8 mouse cellular contexts compared by ENCODE assay signal in the genomic region with DNA sequence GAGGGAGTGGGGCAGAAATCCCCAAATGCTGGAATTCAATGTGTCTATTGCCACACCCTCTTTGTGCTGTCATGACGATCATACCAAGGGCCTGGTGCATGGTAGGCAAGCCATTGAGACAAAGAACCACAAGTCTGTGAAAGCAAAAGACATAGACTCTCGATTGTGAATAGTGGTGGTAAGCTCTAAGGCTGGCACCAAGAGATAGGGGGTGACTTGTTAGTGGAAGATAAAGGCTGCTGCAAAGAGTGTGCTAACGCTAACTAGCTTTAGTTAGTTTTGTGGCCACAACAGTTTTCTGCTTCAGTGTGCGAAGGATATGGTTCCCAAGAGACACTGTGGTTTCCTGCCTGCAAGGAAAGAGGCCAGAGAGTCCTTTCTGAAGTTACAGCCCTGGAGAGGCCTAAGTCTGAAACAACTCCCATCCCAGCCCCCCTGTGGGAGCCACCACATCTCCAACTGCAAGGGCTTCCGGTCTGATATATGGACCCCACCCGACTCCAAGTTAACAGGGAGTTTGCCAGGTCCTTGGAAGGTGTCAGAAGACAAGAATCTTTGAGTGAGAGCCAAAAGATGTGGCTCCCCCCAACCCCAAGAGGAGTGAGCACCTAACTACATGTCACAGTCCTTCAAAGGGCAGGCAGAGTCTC. TPM values are rescaled to one million over a fixed set of nuclear protein-coding genes. Genes with fewer than 3 reads are reported as not detected.
DNase-seq lines count a peak whose midpoint lies in the region; ATAC-seq lines count a peak whose summit lies in the region.

No protein-coding gene starts in this region.

- WGBS in forebrain, embryonic 14.5 days, result 74% methylated on average over 6 of the region's 6 CpGs
- 60% methylated on average over 6 of the region's 6 CpGs for WGBS in intestine, embryonic 15.5 days
- WGBS in lung, embryonic 16.5 days, result 61% methylated on average over 6 of the region's 6 CpGs

- H3K4me3 ChIP-seq in forebrain, embryonic 14.5 days (ENCODE audit: low read depth, low read length), result no peak overlapping the region
- H3K4me3 ChIP-seq in intestine, embryonic 15.5 days (replicated peaks), result no peak overlapping the region
- peak overlapping the region; percentile 10; the same call in 1 of the 2 replicates for H3K4me3 ChIP-seq in lung, embryonic 16.5 days (ENCODE audit: low read length)

- H3K27me3 ChIP-seq in forebrain, embryonic 14.5 days (replicated peaks; ENCODE audit: control insufficient read depth, insufficient read depth, low read length), result no peaks in the 10 kb centered on the region; the same call in 1 of the 2 replicates
- no peaks in the 10 kb centered on the region for H3K27me3 ChIP-seq in intestine, embryonic 15.5 days (replicated peaks)
- no peaks in the 10 kb centered on the region for H3K27me3 ChIP-seq in lung, embryonic 16.5 days (ENCODE audit: control insufficient read depth, insufficient read depth, low read depth, low read length)

- peak overlapping the region; percentile 78 for H3K4me2 ChIP-seq in forebrain, embryonic 14.5 days (ENCODE audit: low read length)
- H3K4me2 ChIP-seq in intestine, embryonic 15.5 days (replicated peaks), result peak overlapping the region; percentile 75
- peak overlapping the region; percentile 71 for H3K4me2 ChIP-seq in lung, embryonic 16.5 days (ENCODE audit: low read depth, low read length)

- H3K4me1 ChIP-seq in forebrain, embryonic 14.5 days (ENCODE audit: control insufficient read depth, insufficient read depth, low read length), result peaks cover 7% of the 10 kb centered on the region
- H3K4me1 ChIP-seq in intestine, embryonic 15.5 days (replicated peaks), result peaks cover 23% of the 10 kb centered on the region
- H3K4me1 ChIP-seq in lung, embryonic 16.5 days (replicated peaks; ENCODE audit: control insufficient read depth, insufficient read depth, low read length), result peaks cover 12% of the 10 kb centered on the region

- H3K9ac ChIP-seq in forebrain, embryonic 14.5 days (ENCODE audit: low read length), result no peak overlapping the region
- H3K9ac ChIP-seq in intestine, embryonic 15.5 days, result no peak overlapping the region
- peak overlapping the region; percentile 50; the same call in 1 of the 2 replicates for H3K9ac ChIP-seq in lung, embryonic 16.5 days (ENCODE audit: low read length)

- intact Hi-C loops in left cerebral cortex, postnatal 14 days (cut with DNase I), result no loop called here

- H3K9me3 ChIP-seq in forebrain, embryonic 14.5 days (replicated peaks; ENCODE audit: control insufficient read depth, low read length), result no peaks in the 10 kb centered on the region
- H3K9me3 ChIP-seq in intestine, embryonic 15.5 days, result no peaks in the 10 kb centered on the region
- H3K9me3 ChIP-seq in lung, embryonic 16.5 days (ENCODE audit: control insufficient read depth, low read length), result no peaks in the 10 kb centered on the region

- peak; percentile 29 for DNase-seq in spleen, adult 12 weeks (ENCODE audit: low spot score)
- no peak for DNase-seq in spleen, adult 18-20 months
- DNase-seq in forebrain, embryonic 14.5 days (ENCODE audit: low spot score), result no peak
- no peak for DNase-seq in left cerebral cortex, postnatal 14 days (ENCODE audit: low spot score in 2 of 2)

- no peak overlapping the region for H3K27ac ChIP-seq in forebrain, embryonic 14.5 days (ENCODE audit: low read depth, low read length)
- peak overlapping the region; percentile 83 for H3K27ac ChIP-seq in intestine, embryonic 15.5 days
- H3K27ac ChIP-seq in lung, embryonic 16.5 days (ENCODE audit: low read length), result peak overlapping the region; percentile 95

- no peaks in the 10 kb centered on the region for H3K36me3 ChIP-seq in forebrain, embryonic 14.5 days (ENCODE audit: control insufficient read depth, insufficient read depth, low read length)
- H3K36me3 ChIP-seq in intestine, embryonic 15.5 days, result no peaks in the 10 kb centered on the region
- no peaks in the 10 kb centered on the region for H3K36me3 ChIP-seq in lung, embryonic 16.5 days (ENCODE audit: control insufficient read depth, insufficient read depth, low read length)

- no peak for ATAC-seq in forebrain, embryonic 14.5 days
- no peak for ATAC-seq in intestine, embryonic 15.5 days
- ATAC-seq in lung, embryonic 16.5 days (ENCODE audit: low read depth), result no peak
- ATAC-seq in monocyte, adult 5-6 weeks (replicated peaks; ENCODE audit: insufficient number of reproducible peaks, low FRiP score, low TSS enrichment, poor library complexity, severe bottlenecking), result no peak
- ATAC-seq in activated CD4-positive, CD25-positive, alpha-beta regulatory T cell, adult 4 months, result no peak

RNA-seq across cellular contexts. Expression of gene B4galnt4, which starts 13.8 kb away (rescaled TPM):
- 29.1 and 29.5 TPM in 2 replicates for polyA plus RNA-seq in forebrain, embryonic 14.5 days (2014; fragmentation: Nextera tagmentation; extraction: Ambion mirVana)
- polyA plus RNA-seq in intestine, embryonic 15.5 days (2015; fragmentation: Nextera tagmentation; extraction: Ambion mirVana), result 7.9 and 10.7 TPM in 2 replicates
- polyA plus RNA-seq in lung, embryonic 16.5 days (2015; fragmentation: Nextera tagmentation; extraction: Ambion mirVana), result 3.2 and 3.8 TPM in 2 replicates
- total RNA-seq in monocyte, adult 5-6 weeks (2017), result 0.10 TPM in 1 of 3 replicates, not detected in the others
- total RNA-seq in left cerebral cortex, postnatal 14 days (2021), result 10 to 100 TPM; 92.9 to 93.9 TPM
- polyA plus RNA-seq in activated CD4-positive, CD25-positive, alpha-beta regulatory T cell, adult 4 months (2017; shearing (Covaris generic)), result 10 to 100 TPM in 1 of 2 experiments, 1 to 10 TPM in 1; 6.4 to 11.9 TPM

RNA-seq across cellular contexts. Expression of gene Gm17387, which starts 18.1 kb away (rescaled TPM):
- polyA plus RNA-seq in forebrain, embryonic 14.5 days (2014; fragmentation: Nextera tagmentation; extraction: Ambion mirVana), result not detected in 2 replicates
- not detected in 2 replicates for polyA plus RNA-seq in intestine, embryonic 15.5 days (2015; fragmentation: Nextera tagmentation; extraction: Ambion mirVana)
- not detected in 2 replicates for polyA plus RNA-seq in lung, embryonic 16.5 days (2015; fragmentation: Nextera tagmentation; extraction: Ambion mirVana)
- not detected in 3 replicates for total RNA-seq in monocyte, adult 5-6 weeks (2017)
- total RNA-seq in left cerebral cortex, postnatal 14 days (2021), result not detected
- not detected for polyA plus RNA-seq in activated CD4-positive, CD25-positive, alpha-beta regulatory T cell, adult 4 months (2017; shearing (Covaris generic))

RNA-seq across cellular contexts. Expression of gene Ifitm6, which starts 29.3 kb away (rescaled TPM):
- 0.27 and 0.37 TPM in 2 replicates for polyA plus RNA-seq in forebrain, embryonic 14.5 days (2014; fragmentation: Nextera tagmentation; extraction: Ambion mirVana)
- 1.6 and 3.6 TPM in 2 replicates for polyA plus RNA-seq in intestine, embryonic 15.5 days (2015; fragmentation: Nextera tagmentation; extraction: Ambion mirVana)
- polyA plus RNA-seq in lung, embryonic 16.5 days (2015; fragmentation: Nextera tagmentation; extraction: Ambion mirVana), result 1.5 and 1.8 TPM in 2 replicates
- 268 to 573 TPM (median 450 TPM) in 3 replicates for total RNA-seq in monocyte, adult 5-6 weeks (2017)
- total RNA-seq in left cerebral cortex, postnatal 14 days (2021), result not detected
- polyA plus RNA-seq in activated CD4-positive, CD25-positive, alpha-beta regulatory T cell, adult 4 months (2017; shearing (Covaris generic)), result under 1 TPM; 0.70 to 0.92 TPM

RNA-seq across cellular contexts. Expression of gene Pkp3, which starts 31.0 kb away (rescaled TPM):
- polyA plus RNA-seq in forebrain, embryonic 14.5 days (2014; fragmentation: Nextera tagmentation; extraction: Ambion mirVana), result not detected in 2 replicates
- polyA plus RNA-seq in intestine, embryonic 15.5 days (2015; fragmentation: Nextera tagmentation; extraction: Ambion mirVana), result 24.6 and 26.1 TPM in 2 replicates
- polyA plus RNA-seq in lung, embryonic 16.5 days (2015; fragmentation: Nextera tagmentation; extraction: Ambion mirVana), result 16.6 and 18.5 TPM in 2 replicates
- 14.0 to 17.9 TPM (median 14.2 TPM) in 3 replicates for total RNA-seq in monocyte, adult 5-6 weeks (2017)
- total RNA-seq in left cerebral cortex, postnatal 14 days (2021), result under 1 TPM in 1 of 2 experiments, not detected in 1; 0.55 TPM
- polyA plus RNA-seq in activated CD4-positive, CD25-positive, alpha-beta regulatory T cell, adult 4 months (2017; shearing (Covaris generic)), result 100 to 1,000 TPM; 365 to 380 TPM

RNA-seq across cellular contexts. Expression of gene Ifitm3, which starts 36.5 kb away (rescaled TPM):
- polyA plus RNA-seq in forebrain, embryonic 14.5 days (2014; fragmentation: Nextera tagmentation; extraction: Ambion mirVana), result 24.7 and 29.7 TPM in 2 replicates
- 255 and 288 TPM in 2 replicates for polyA plus RNA-seq in intestine, embryonic 15.5 days (2015; fragmentation: Nextera tagmentation; extraction: Ambion mirVana)
- 262 and 316 TPM in 2 replicates for polyA plus RNA-seq in lung, embryonic 16.5 days (2015; fragmentation: Nextera tagmentation; extraction: Ambion mirVana)
- 384 to 854 TPM (median 711 TPM) in 3 replicates for total RNA-seq in monocyte, adult 5-6 weeks (2017)
- 10 to 100 TPM in 1 of 2 experiments, 1 to 10 TPM in 1; 9.1 to 10.3 TPM for total RNA-seq in left cerebral cortex, postnatal 14 days (2021)
- 10 to 100 TPM; 17.0 to 23.4 TPM for polyA plus RNA-seq in activated CD4-positive, CD25-positive, alpha-beta regulatory T cell, adult 4 months (2017; shearing (Covaris generic))
